Mouse (Mus musculus): ENCODE results near the gene Kiss1. TPM values are rescaled to one million over a fixed set of nuclear protein-coding genes. Genes with fewer than 3 reads are reported as not detected.

Gene Kiss1
- polyA plus RNA-seq, 1 experiment, result not detected

DNA sequence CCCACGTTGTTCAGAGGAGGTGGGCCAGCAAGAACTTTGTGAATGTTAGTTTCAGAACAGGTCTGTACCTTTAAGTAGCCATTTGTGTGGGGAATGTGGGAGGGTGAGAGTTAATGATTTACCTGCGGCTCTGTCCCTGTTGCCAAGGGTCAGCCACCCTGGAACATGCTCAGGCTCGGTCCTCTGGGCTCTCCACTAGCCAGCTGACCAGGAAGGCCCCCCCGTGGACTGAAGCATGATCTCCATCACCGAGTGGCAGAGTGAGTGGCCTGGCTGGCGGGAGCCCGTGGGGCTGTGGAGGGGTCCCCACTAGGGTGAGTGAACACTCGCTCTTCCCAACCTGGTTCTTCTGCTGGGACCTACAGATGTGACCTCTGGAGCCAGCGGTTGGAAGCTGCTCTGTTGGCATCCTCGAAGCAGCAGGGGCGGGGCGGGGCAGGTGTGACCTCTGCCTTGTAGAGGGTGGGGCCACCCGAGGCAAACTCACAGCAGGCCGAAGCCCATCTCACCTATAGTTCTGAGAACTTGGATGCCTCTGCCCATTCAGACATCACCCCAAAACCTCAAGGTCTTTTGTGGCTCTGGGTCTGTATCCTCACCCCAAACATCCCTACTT lies 11.9 kb upstream of the Kiss1 start, which contains the start of gene Golt1a:
Gene Golt1a (plus strand): TSS at position 149 of the 616 bp plus-strand sequence.
- no peak for TF ChIP-seq GATA1 (IDR thresholded peaks at IDR 0.05; ENCODE audit: low read length)

- TF ChIP-seq GATA1 (IDR thresholded peaks at IDR 0.05; ENCODE audit: low read length), result no peak
These were observed 10.4 kb upstream of the Kiss1 start for GRCm38 (mm10) chr1:133311240-133311639.

DNA sequence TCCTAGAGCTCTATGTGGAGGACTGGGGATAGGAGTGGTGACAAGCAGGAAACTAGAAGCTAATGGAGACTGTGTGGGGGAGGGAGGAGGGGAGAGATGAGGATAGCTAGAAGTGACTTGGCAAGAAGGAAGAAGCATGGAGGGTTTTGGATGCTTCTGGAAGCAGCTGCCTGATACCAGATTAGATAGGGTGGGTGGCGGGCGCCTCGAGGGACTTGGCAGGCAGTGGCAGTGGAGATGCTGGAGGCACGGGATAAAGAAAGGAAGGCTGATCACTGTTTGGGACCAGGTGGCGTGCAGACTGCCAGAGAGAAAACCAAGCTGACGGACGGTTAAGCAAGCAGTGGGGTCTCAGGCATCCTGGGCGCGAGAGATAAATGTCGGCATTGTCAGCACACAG lies 9.7 kb upstream of the Kiss1 start:
- TF ChIP-seq GATA1 (IDR thresholded peaks at IDR 0.05; ENCODE audit: low read length), result no peak

- TF ChIP-seq GATA1 (IDR thresholded peaks at IDR 0.05; ENCODE audit: low read length), result no peak
These were observed 7.3 kb upstream of the Kiss1 start for GRCm38 (mm10) chr1:133314364-133314763.

DNA sequence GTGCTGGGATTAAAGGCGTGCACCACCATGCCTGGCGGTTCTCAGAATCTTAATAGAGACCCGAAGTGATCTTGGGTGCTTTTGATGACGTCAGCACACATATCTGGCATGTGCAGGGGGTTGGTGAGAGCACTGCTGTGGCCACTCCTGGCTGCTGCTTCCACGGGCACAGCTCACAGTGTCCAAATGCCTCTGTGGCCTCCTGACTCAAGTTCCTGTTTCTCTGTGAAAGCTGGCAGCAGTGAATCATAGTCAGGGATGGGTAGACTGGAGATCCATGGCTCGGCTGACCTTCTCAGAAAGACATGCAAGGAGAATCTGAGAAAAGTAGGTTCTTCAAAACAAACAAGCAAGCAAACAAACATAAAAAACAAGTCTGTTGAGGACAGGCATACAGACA lies 5.9 kb upstream of the Kiss1 start:
- no peak for TF ChIP-seq GATA1 (IDR thresholded peaks at IDR 0.05; ENCODE audit: low read length)

GRCm38 (mm10) chr1:133316577-133316976 lies 5.1 kb upstream of the Kiss1 start:
- TF ChIP-seq GATA1 (IDR thresholded peaks at IDR 0.05; ENCODE audit: low read length), result no peak

DNA sequence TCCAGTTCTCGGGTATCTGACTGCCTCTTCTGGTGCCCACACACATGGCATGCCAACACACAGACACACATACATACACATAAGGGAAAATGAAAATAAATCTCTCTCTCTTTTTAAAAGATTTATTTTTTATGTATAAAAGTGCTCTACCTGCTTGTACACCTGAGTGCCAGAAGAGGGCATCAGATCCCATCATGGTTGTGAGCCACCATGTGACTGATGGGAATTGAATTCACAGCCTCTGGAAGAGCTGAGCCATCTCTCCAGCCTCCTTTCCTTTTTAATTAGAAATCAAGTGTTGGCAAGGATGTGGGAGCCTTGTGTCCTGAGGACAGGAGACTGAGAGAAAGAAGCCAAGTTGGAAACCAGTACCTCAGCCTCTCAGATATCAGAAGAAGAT lies 4.5 kb upstream of the Kiss1 start:
- no peak for TF ChIP-seq GATA1 (IDR thresholded peaks at IDR 0.05; ENCODE audit: low read length)

- no peak for TF ChIP-seq GATA1 (IDR thresholded peaks at IDR 0.05; ENCODE audit: low read length)
These were observed 1.7 kb downstream of the Kiss1 start for GRCm38 (mm10) chr1:133323333-133323732.

DNA sequence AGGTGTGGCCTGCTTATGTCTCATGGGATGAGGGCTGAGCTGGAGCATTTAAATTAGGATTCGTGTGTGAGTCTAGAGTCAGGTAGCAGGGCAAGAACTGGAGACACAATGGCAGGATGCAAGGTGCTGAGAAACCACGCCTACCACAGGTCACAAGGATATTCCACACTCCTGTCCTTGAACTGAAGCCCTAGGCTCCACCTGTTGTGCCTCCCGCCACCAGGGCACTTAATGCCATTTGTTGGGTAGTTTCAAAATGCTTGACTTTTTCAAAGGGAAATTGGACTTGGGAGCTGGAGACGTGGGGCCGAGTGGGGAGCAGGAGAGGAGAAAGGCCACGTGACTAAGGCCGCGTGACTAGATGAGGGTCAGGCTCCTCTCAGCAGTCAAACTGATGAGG lies 4.3 kb downstream of the Kiss1 start:
- TF ChIP-seq GATA1 (IDR thresholded peaks at IDR 0.05; ENCODE audit: low read length), result no peak

DNA sequence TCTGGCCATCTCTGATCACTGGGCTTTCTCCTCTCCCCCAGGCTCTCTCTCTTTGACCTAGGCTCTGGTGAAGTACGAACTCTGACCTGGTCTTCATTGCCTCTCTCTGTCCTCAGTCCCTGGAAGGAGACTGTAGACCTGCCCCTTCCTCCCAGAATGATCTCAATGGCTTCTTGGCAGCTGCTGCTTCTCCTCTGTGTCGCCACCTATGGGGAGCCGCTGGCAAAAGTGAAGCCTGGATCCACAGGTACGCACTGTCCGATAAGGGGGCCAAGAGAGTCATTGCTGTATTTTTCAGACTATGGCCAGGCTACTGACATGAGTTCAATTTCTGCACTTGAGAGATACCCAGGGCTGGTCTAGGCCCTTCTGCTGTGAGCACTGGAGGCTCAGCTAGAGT lies 5.4 kb downstream of the Kiss1 start:
- no peak for TF ChIP-seq GATA1 (IDR thresholded peaks at IDR 0.05; ENCODE audit: low read length)

- no peak for TF ChIP-seq GATA1 (IDR thresholded peaks at IDR 0.05; ENCODE audit: low read length)
These were observed 6.7 kb downstream of the Kiss1 start for GRCm38 (mm10) chr1:133328299-133328795.

DNA sequence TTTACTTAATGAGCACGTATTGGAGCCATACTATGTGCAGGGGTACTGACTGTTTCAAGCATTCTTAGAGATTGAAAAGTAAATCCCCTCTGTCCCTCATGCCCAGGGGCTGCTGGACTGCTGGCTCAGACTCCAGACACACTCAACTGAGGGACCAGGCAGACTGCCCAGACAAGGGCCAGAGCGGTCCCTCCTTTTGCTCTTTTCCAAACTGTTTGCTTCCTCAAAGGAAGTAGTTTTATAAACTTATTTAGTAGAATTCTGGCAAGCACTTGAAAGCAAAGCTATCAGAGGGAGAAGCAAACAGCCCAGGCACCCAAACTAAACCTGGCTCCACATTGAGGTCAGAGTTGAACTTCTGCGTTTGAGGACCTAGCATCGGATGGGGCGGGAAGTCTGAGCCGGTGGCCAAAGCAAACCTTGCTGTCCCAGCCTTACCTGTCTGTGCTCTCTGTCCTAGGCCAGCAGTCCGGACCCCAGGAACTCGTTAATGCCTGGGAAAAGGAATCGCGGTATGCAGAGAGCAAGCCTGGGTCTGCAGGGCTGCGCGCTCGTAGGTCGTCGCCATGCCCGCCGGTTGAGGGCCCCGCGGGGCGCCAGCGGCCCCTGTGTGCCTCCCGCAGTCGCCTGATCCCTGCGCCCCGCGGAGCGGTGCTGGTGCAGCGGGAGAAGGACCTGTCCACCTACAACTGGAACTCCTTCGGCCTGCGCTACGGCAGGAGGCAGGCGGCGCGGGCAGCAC lies 7.4 kb downstream of the Kiss1 start:
- TF ChIP-seq GATA1 (IDR thresholded peaks at IDR 0.05; ENCODE audit: low read length), result no peak

DNA sequence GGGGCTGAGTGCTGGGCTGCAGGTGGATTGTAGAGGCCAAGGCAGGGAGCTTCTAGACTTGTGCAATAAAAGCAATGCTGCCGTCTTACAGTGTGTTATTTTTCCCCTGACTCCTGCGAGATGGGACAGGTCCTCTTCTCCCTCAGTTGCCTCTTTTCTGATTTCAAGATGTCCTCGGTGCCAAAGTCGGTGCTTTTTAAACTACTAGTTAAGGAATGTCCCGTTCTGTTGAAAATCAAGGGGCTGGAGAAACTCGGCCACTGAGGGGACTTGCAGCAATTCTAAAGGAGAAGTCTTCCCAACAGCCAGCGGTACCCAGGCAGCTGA lies 7.9 kb downstream of the Kiss1 start:
- no peak for TF ChIP-seq GATA1 (IDR thresholded peaks at IDR 0.05; ENCODE audit: low read length)

GRCm38 (mm10) chr1:133331142-133331541 lies 9.5 kb downstream of the Kiss1 start:
- no peak for TF ChIP-seq GATA1 (IDR thresholded peaks at IDR 0.05; ENCODE audit: low read length)

DNA sequence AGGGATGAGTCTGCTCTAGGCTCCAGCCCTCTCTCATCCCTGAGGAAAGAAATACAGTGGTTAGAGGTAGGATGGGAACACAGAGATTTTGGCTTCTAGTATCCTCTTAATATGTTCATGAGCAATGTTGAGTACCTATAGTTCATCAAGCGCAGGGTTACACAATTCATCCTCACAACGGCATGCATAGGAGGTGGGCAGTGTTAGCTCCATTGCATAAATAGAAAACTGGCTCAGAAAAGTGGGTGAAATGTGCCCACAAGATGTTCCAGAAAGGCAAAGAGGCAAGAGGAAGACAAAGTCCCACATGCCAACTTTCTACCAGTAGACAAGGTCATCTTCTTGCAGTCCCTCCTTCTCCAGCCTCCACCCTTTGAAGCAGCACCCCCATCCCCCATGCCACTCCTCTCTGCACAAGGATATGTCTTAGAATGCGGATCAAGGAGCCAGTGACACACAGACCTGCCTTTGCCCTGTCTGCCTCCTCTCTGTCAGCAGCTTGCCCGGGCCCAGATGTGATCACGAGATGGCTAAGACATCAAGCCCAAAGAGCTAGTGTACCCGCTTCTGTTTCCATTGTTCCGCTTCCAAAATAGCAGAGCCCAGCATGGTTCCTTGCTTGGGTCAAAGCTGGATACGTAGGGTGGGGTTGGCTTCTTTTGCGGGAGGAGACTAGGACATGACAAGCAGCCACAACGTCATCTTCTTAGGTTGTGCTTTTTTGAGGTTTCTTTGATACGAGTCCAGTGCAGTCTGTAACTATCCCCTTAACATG lies 11.2 kb downstream of the Kiss1 start:
- no peak for TF ChIP-seq GATA1 (IDR thresholded peaks at IDR 0.05; ENCODE audit: low read length)

GRCm38 (mm10) chr1:133333937-133334336 lies 12.3 kb downstream of the Kiss1 start:
- TF ChIP-seq GATA1 (IDR thresholded peaks at IDR 0.05; ENCODE audit: low read length), result no peak

Measured in G1E-ER4 (cell line).